Mouse (Mus musculus): ENCODE data around the gene Rgs4. TPM values are rescaled to one million over a fixed set of nuclear protein-coding genes. Genes with fewer than 3 reads are reported as not detected.
A peak's percentile ranks its signal among the peaks of the same experiment; 100 is the strongest.

Gene Rgs4
- polyA plus RNA-seq (2015; fragmentation: Nextera tagmentation; extraction: Ambion mirVana): 103 and 104 TPM in 2 replicates

DNA sequence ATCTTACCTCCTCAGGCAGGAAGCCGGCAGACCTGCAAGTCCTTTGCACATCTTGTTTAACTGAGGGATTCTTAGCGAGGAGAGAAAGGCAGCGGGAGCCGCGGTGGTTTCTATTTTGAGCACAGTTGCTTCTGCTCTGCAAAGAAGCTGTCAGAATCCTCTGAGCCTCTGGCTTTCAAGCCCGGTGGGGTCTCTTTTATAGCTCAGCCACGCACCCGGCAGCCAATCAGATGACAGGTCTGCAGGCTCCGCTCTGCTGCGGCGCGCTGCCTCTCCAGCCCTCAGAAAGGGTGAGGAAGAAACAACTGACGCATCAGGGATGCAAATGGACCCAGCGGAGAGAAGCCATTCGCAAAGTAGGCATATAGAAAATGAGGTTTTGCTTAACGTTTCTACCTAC, at the start of gene Rgs4:
Rgs4 (minus strand) TSS at position 170 of the 400 bp plus-strand sequence.
- Histone ChIP-seq H3K4me1 (ENCODE audit: control insufficient read depth, insufficient read depth, low read depth, low read length) (peaks cover 12% of the 10 kb centered on the region), H3K36me3 (ENCODE audit: control insufficient read depth, insufficient read depth, low read length) (peaks cover 3% of the 10 kb centered on the region; the same call in 1 of the 2 replicates), H3K9me3 (ENCODE audit: control insufficient read depth, low read length) (no peaks in the 10 kb centered on the region), H3K27me3 (replicated peaks; ENCODE audit: control insufficient read depth, insufficient read depth, low read length) (no peaks in the 10 kb centered on the region), H3K27ac (ENCODE audit: low read depth, low read length) (peak within 1 kb of the TSS; percentile 70), H3K4me3 (ENCODE audit: low read length) (peak within 1 kb of the TSS; percentile 44), H3K4me2 (ENCODE audit: low read length) (peak within 1 kb of the TSS; percentile 61), H3K9ac (ENCODE audit: low read depth, low read length) (peak within 1 kb of the TSS; percentile 45)
- peak; percentile 96 for ATAC-seq
- under 1% methylated on average over 16 of the region's 16 CpGs for WGBS

DNA sequence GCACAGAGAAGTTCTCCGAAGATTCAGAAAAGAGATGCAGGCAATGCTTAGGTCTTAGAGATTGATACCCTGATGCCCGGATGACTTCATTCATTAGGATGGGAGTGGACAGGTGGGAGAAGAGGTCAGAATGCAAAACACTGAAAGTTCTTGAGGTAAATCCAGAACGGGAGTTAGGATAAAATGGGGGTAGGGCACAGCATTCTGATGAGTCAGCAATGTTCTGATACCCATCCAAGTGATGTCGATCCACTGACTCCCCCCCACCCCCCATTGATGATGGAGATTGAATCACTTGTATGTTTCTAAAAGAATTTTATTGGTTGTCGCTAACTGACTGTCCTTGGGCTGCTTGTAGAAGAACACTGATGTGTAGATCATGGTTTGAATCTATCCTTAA, 45.0 kb upstream of the Rgs4 start:
- H3K4me2 ChIP-seq (ENCODE audit: low read length): no peak overlapping the region
- ATAC-seq: no peak
- no peaks in the 10 kb centered on the region for H3K9me3 ChIP-seq (ENCODE audit: control insufficient read depth, low read length)
- no peak overlapping the region for H3K27ac ChIP-seq (ENCODE audit: low read depth, low read length)
- H3K27me3 ChIP-seq (replicated peaks; ENCODE audit: control insufficient read depth, insufficient read depth, low read length): no peaks in the 10 kb centered on the region
- no peak overlapping the region for H3K9ac ChIP-seq (ENCODE audit: low read depth, low read length)
- 92% methylated on average over 5 of the region's 5 CpGs for WGBS
- no peaks in the 10 kb centered on the region for H3K4me1 ChIP-seq (ENCODE audit: control insufficient read depth, insufficient read depth, low read depth, low read length)
- no peak overlapping the region for H3K4me3 ChIP-seq (ENCODE audit: low read length)
- no peaks in the 10 kb centered on the region for H3K36me3 ChIP-seq (ENCODE audit: control insufficient read depth, insufficient read depth, low read length)

DNA sequence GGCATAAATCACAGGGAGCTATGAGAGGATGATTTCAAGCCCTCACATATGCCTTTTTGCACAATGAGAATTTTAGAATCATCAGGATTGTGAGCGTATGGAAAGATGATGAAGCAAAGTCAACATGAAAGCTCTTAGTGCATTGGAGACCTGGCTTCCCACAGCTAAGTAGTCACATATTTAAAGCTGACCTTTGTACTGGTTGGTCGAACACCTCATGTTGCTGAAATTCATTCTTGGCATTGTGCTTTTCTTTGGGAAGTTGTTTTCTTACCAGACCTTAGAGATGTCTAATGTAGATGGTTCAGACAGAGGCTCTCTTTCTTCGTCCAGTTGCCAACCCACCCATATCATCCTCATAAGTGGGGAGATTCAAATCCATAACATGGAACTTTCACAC, 38.5 kb upstream of the Rgs4 start:
- no peaks in the 10 kb centered on the region for H3K36me3 ChIP-seq (ENCODE audit: control insufficient read depth, insufficient read depth, low read length)
- ATAC-seq: no peak
- no peak overlapping the region for H3K4me3 ChIP-seq (ENCODE audit: low read length)
- H3K9me3 ChIP-seq (ENCODE audit: control insufficient read depth, low read length): no peaks in the 10 kb centered on the region
- 87% methylated on average over 3 of the region's 3 CpGs for WGBS
- H3K4me2 ChIP-seq (ENCODE audit: low read length): no peak overlapping the region
- H3K4me1 ChIP-seq (ENCODE audit: control insufficient read depth, insufficient read depth, low read depth, low read length): no peaks in the 10 kb centered on the region
- no peak overlapping the region for H3K27ac ChIP-seq (ENCODE audit: low read depth, low read length)
- no peaks in the 10 kb centered on the region for H3K27me3 ChIP-seq (replicated peaks; ENCODE audit: control insufficient read depth, insufficient read depth, low read length)
- H3K9ac ChIP-seq (ENCODE audit: low read depth, low read length): no peak overlapping the region

DNA sequence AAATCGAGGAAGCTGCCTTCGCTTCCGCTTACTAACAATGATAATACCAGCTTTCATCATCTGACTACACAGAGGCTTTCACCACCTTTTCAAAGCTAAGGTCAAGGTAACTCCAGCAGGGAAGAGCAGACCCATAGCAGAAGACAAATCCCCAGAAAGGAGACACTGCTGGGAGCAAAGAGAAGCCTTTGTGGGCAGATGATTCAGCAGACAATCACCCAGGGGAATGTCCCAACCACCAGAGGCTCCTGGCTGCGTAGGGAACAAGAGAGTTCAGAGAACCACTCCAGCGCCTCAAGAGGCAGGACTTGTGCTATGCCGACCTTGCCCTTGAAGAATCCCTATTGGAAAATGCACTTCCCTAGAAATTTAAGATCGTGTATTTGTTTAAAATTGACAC, 29.1 kb upstream of the Rgs4 start:
- H3K9ac ChIP-seq (ENCODE audit: low read depth, low read length): no peak overlapping the region
- H3K27me3 ChIP-seq (replicated peaks; ENCODE audit: control insufficient read depth, insufficient read depth, low read length): no peaks in the 10 kb centered on the region
- ATAC-seq: no peak
- no peak overlapping the region for H3K4me2 ChIP-seq (ENCODE audit: low read length)
- no peaks in the 10 kb centered on the region for H3K36me3 ChIP-seq (ENCODE audit: control insufficient read depth, insufficient read depth, low read length)
- no peak overlapping the region for H3K27ac ChIP-seq (ENCODE audit: low read depth, low read length)
- H3K9me3 ChIP-seq (ENCODE audit: control insufficient read depth, low read length): no peaks in the 10 kb centered on the region
- no peak overlapping the region for H3K4me3 ChIP-seq (ENCODE audit: low read length)
- no peaks in the 10 kb centered on the region for H3K4me1 ChIP-seq (ENCODE audit: control insufficient read depth, insufficient read depth, low read depth, low read length)
- WGBS: 80% methylated on average over 7 of the region's 7 CpGs

DNA sequence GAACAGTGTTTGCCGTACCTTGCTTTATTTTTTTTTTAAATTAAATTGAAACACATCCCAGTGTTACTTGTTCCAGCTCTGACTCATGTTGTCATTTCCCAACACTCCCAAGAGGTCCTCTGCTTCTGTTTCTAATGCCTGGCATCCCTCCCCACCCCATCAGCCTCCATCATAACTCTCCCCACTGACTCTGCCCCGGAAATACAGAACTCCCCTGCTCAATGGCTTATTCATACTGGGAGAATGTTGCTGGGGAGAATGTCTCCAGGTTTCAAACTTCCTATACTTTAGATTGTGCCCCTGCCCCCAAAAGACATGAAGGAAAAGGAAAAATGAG, 17.1 kb upstream of the Rgs4 start:
- no peak for ATAC-seq

DNA sequence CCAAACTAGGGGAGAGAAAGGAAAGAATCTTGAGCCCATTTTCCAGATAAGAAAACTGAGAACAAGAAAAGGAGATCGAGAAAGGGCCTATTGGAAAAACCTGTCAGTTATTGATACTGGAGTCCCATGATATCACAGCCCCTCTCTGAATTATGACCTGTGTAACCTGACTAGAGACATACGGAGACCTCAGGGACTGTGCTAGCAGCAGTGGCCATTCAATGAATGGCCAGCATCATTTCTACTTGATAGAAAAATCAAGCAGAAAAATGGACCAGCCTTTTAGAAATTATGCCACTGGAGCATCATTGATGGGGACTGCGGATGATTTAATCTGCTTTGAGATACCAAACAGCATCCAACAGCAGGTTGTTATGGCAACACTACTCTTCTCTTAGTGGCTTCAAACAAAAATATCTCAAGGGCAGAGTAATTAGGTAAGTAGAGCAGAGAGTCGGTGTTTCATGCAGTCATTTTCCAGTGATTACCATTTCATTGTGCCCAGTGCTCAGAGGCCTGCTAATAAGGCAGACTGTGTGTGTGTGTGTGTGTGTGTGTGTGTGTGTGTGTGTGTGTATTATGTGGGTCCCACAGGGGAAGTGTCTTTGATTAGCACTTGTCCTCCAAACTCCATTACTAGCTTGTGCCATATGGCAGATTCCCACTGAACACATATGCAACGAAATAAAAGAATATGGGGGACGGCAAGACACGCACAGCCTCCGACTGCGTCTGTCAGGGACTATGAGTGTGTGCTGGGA, 16.6 kb upstream of the Rgs4 start:
- Histone ChIP-seq H3K27ac (ENCODE audit: low read depth, low read length) (peak overlapping the region; percentile 64), H3K4me3 (ENCODE audit: low read length) (no peak overlapping the region), H3K4me2 (ENCODE audit: low read length) (no peak overlapping the region), H3K9me3 (ENCODE audit: control insufficient read depth, low read length) (no peaks in the 10 kb centered on the region), H3K36me3 (ENCODE audit: control insufficient read depth, insufficient read depth, low read length) (no peaks in the 10 kb centered on the region), H3K27me3 (replicated peaks; ENCODE audit: control insufficient read depth, insufficient read depth, low read length) (no peaks in the 10 kb centered on the region), H3K4me1 (ENCODE audit: control insufficient read depth, insufficient read depth, low read depth, low read length) (peaks cover 7% of the 10 kb centered on the region), H3K9ac (ENCODE audit: low read depth, low read length) (no peak overlapping the region)
- ATAC-seq: peak; percentile 92
- 49% methylated on average over 9 of the region's 9 CpGs for WGBS

More for the DNA sequence above, 17.1 kb upstream of the Rgs4 start:
- no peak overlapping the region for H3K4me3 ChIP-seq (ENCODE audit: low read length)
- no peak overlapping the region for H3K9ac ChIP-seq (ENCODE audit: low read depth, low read length)
- peak overlapping the region; percentile 53 for H3K27ac ChIP-seq (ENCODE audit: low read depth, low read length)
- 38% methylated on average over 2 of the region's 2 CpGs for WGBS
- no peaks in the 10 kb centered on the region for H3K9me3 ChIP-seq (ENCODE audit: control insufficient read depth, low read length)
- no peaks in the 10 kb centered on the region for H3K36me3 ChIP-seq (ENCODE audit: control insufficient read depth, insufficient read depth, low read length)
- H3K4me2 ChIP-seq (ENCODE audit: low read length): no peak overlapping the region
- peaks cover 7% of the 10 kb centered on the region for H3K4me1 ChIP-seq (ENCODE audit: control insufficient read depth, insufficient read depth, low read depth, low read length)
- no peaks in the 10 kb centered on the region for H3K27me3 ChIP-seq (replicated peaks; ENCODE audit: control insufficient read depth, insufficient read depth, low read length)

DNA sequence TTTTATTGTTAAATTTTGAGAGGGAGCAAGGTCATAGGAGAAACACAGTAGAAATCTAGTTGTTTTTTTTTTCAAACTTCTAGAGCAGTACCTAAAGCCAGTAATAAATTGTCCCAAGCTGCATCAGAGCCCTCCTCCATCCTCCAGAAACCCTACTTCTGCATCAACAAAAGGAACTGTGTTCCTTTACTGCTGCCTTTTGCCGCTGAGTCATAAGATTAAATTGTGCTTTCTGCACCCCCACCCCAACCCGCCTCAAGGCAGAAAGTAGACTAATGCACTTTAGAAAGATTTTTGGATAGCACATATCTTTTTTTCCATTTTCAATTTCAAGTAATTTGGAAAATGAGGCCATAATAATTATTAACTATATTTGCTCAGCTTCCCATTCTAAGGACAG, 15.1 kb upstream of the Rgs4 start:
- H3K27me3 ChIP-seq (replicated peaks; ENCODE audit: control insufficient read depth, insufficient read depth, low read length): no peaks in the 10 kb centered on the region
- no peak for ATAC-seq
- H3K4me1 ChIP-seq (ENCODE audit: control insufficient read depth, insufficient read depth, low read depth, low read length): peaks cover 7% of the 10 kb centered on the region
- WGBS: 83% methylated on average over 2 of the region's 2 CpGs
- no peak overlapping the region for H3K4me2 ChIP-seq (ENCODE audit: low read length)
- no peak overlapping the region for H3K9ac ChIP-seq (ENCODE audit: low read depth, low read length)
- H3K27ac ChIP-seq (ENCODE audit: low read depth, low read length): no peak overlapping the region
- H3K9me3 ChIP-seq (ENCODE audit: control insufficient read depth, low read length): no peaks in the 10 kb centered on the region
- no peaks in the 10 kb centered on the region for H3K36me3 ChIP-seq (ENCODE audit: control insufficient read depth, insufficient read depth, low read length)
- no peak overlapping the region for H3K4me3 ChIP-seq (ENCODE audit: low read length)

DNA sequence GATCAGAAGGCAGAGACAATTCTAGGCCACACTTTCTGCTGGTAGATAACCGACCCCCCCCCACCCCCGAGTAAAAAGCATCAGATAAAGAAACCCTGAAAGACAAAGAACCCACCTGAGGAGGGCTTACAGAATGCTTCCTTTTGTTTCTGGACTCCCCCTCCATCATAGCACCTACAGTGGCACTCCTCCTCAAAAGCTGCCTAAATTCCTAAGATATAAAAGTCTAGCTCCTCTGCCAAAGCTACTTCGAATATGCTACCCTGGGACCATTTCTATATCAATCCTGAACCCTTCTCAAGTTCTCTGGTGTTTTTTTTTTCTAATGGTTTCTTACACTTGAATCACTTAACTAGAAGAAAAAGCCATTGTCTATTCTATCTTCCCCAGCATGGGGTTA, 9.1 kb upstream of the Rgs4 start:
- H3K9ac ChIP-seq (ENCODE audit: low read depth, low read length): no peak overlapping the region
- no peak overlapping the region for H3K4me2 ChIP-seq (ENCODE audit: low read length)
- no peak for ATAC-seq
- no peaks in the 10 kb centered on the region for H3K9me3 ChIP-seq (ENCODE audit: control insufficient read depth, low read length)
- H3K36me3 ChIP-seq (ENCODE audit: control insufficient read depth, insufficient read depth, low read length): no peaks in the 10 kb centered on the region
- no peaks in the 10 kb centered on the region for H3K27me3 ChIP-seq (replicated peaks; ENCODE audit: control insufficient read depth, insufficient read depth, low read length)
- WGBS: 56% methylated on average over 1 of the region's 3 CpGs
- H3K27ac ChIP-seq (ENCODE audit: low read depth, low read length): no peak overlapping the region
- H3K4me3 ChIP-seq (ENCODE audit: low read length): no peak overlapping the region
- no peaks in the 10 kb centered on the region for H3K4me1 ChIP-seq (ENCODE audit: control insufficient read depth, insufficient read depth, low read depth, low read length)

DNA sequence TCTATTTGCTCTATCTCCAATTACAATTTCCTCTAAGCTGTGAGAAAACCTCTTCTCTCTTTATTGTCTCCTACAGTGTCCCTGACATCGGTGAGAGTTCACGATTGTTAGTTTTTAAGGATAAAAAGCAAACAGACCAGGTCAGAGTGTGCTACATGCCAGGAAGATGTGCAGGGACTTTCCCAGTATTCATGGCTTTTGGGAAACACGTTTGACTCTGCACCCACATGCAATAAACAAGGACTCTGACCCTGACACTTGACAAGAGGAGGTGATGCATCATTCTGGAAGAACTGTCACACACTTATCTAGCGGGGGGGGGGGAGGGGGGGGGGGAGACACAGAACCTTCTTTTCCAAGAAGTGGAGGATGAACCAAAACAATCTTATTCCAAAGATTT, 5.0 kb upstream of the Rgs4 start:
- no peak for ATAC-seq
- Histone ChIP-seq H3K36me3 (ENCODE audit: control insufficient read depth, insufficient read depth, low read length) (no peaks in the 10 kb centered on the region), H3K27me3 (replicated peaks; ENCODE audit: control insufficient read depth, insufficient read depth, low read length) (no peaks in the 10 kb centered on the region), H3K27ac (ENCODE audit: low read depth, low read length) (no peak overlapping the region), H3K4me2 (ENCODE audit: low read length) (no peak overlapping the region), H3K9ac (ENCODE audit: low read depth, low read length) (no peak overlapping the region), H3K4me1 (ENCODE audit: control insufficient read depth, insufficient read depth, low read depth, low read length) (peaks cover 3% of the 10 kb centered on the region), H3K9me3 (ENCODE audit: control insufficient read depth, low read length) (no peaks in the 10 kb centered on the region), H3K4me3 (ENCODE audit: low read length) (no peak overlapping the region)
- WGBS: 55% methylated on average over 3 of the region's 4 CpGs
